Mouse (Mus musculus): ENCODE results near the gene Cldn20. TPM values are rescaled to one million over a fixed set of nuclear protein-coding genes. Genes with fewer than 3 reads are reported as not detected.

Gene Cldn20
- under 1 TPM in 2 of 4 experiments, not detected in 2; 0.45 to 0.77 TPM for total RNA-seq (2022)

GRCm38 (mm10) chr17:3532254-3532653, at the start of gene Cldn20:
Cldn20 (plus strand) TSS chr17:3532554.
- no peak for DNase-seq

GRCm38 (mm10) chr17:3483091-3483490, 49.3 kb upstream of the Cldn20 start:
- DNase-seq: no peak

GRCm38 (mm10) chr17:3485851-3486250, 46.5 kb upstream of the Cldn20 start:
- DNase-seq: peak; percentile 82

- no peak for DNase-seq
Measured at GRCm38 (mm10) chr17:3487211-3487610, 45.1 kb upstream of the Cldn20 start.

- no peak for DNase-seq
Measured at GRCm38 (mm10) chr17:3487721-3488601, 44.4 kb upstream of the Cldn20 start.

- DNase-seq: peak; percentile 72
Measured at GRCm38 (mm10) chr17:3490216-3490895, 42.0 kb upstream of the Cldn20 start.

- no peak for DNase-seq
Measured at GRCm38 (mm10) chr17:3491065-3491464, 41.3 kb upstream of the Cldn20 start.

GRCm38 (mm10) chr17:3491667-3492066, 40.7 kb upstream of the Cldn20 start:
- DNase-seq: no peak

GRCm38 (mm10) chr17:3495576-3495975, 36.8 kb upstream of the Cldn20 start:
- no peak for DNase-seq

- no peak for DNase-seq
Measured at GRCm38 (mm10) chr17:3496080-3496479, 36.3 kb upstream of the Cldn20 start.

GRCm38 (mm10) chr17:3498086-3498485, 34.3 kb upstream of the Cldn20 start:
- DNase-seq: no peak

- DNase-seq: no peak
Measured at GRCm38 (mm10) chr17:3498580-3498979, 33.8 kb upstream of the Cldn20 start.

GRCm38 (mm10) chr17:3499468-3499867, 32.9 kb upstream of the Cldn20 start:
- no peak for DNase-seq

- no peak for DNase-seq
Measured at GRCm38 (mm10) chr17:3500076-3500475, 32.3 kb upstream of the Cldn20 start.

- DNase-seq: no peak
Measured at GRCm38 (mm10) chr17:3500936-3501335, 31.4 kb upstream of the Cldn20 start.

GRCm38 (mm10) chr17:3505711-3506110, 26.6 kb upstream of the Cldn20 start:
- DNase-seq: no peak

- DNase-seq: no peak
Measured at GRCm38 (mm10) chr17:3506508-3506907, 25.8 kb upstream of the Cldn20 start.

GRCm38 (mm10) chr17:3509841-3510240, 22.5 kb upstream of the Cldn20 start:
- peak; percentile 38 for DNase-seq

- DNase-seq: no peak
Measured at GRCm38 (mm10) chr17:3514316-3514715, 18.0 kb upstream of the Cldn20 start.

- DNase-seq: no peak
Measured at GRCm38 (mm10) chr17:3515851-3516250, 16.5 kb upstream of the Cldn20 start.

- no peak for DNase-seq
Measured at GRCm38 (mm10) chr17:3516406-3516805, 15.9 kb upstream of the Cldn20 start.

GRCm38 (mm10) chr17:3520344-3520743, 12.0 kb upstream of the Cldn20 start:
- no peak for DNase-seq

- no peak for DNase-seq
Measured at GRCm38 (mm10) chr17:3527841-3528471, 4.4 kb upstream of the Cldn20 start.
